Mouse (Mus musculus) MEL (cell line): Measurements from ENCODE around the gene Tatdn2. TPM values are rescaled to one million over a fixed set of nuclear protein-coding genes. Genes with fewer than 3 reads are reported as not detected.

Experiments used
- DNase-seq: peaks from one replicate; pipeline ENCODE4 v3.0.0; 2011; ENCODE audit warnings: low read depth, low spot score
- H3K27ac ChIP-seq: 2 replicates; pipeline ENCODE4 v1.5.1; 2012; ENCODE audit warnings: low read depth, mild to moderate bottlenecking, control low read depth, low read length, moderate library complexity; ENCODE audit not compliant: control insufficient read depth
- H3K27me3 ChIP-seq, 2 experiments: fragments of 150-350 bp in 1 of 2; sonication (generic) in 1 of 2; 2 replicates each; pipeline ENCODE4 v1.6.1; 2012; ENCODE audit warnings: low read length in 2 of 2, mild to moderate bottlenecking in 2 of 2, improper control_type of control experiment in 1 of 2, moderate library complexity in 1 of 2; ENCODE audit not compliant: insufficient read depth in 2 of 2, control insufficient read depth in 1 of 2
- H3K36me3 ChIP-seq, 2 experiments: 2 replicates each; pipeline ENCODE4 v1.6.1; 2012 to 2014; ENCODE audit warnings: low read length in 2 of 2, improper control_type of control experiment in 1 of 2, inconsistent platforms in 1 of 2, mild to moderate bottlenecking in 1 of 2; ENCODE audit not compliant: insufficient read depth in 2 of 2, control insufficient read depth in 1 of 2
- H3K4me1 ChIP-seq, 2 experiments: fragments of 150-350 bp in 1 of 2; sonication (generic) in 1 of 2; 2 replicates each; pipeline ENCODE4 v1.6.1; 2012; ENCODE audit warnings: low read length in 2 of 2, improper control_type of control experiment in 1 of 2, mild to moderate bottlenecking in 1 of 2; ENCODE audit not compliant: insufficient read depth in 2 of 2, control insufficient read depth in 1 of 2
- H3K4me3 ChIP-seq, 2 experiments: fragments of 150-350 bp in 1 of 2; sonication (generic) in 1 of 2; 2 replicates each; pipeline ENCODE4 v1.5.1; 2012; ENCODE audit warnings: low read depth in 2 of 2, low read length in 2 of 2, mild to moderate bottlenecking in 2 of 2, moderate library complexity in 2 of 2, control low read depth in 1 of 2, improper control_type of control experiment in 1 of 2; ENCODE audit not compliant: control insufficient read depth in 1 of 2, insufficient read depth in 1 of 2
- H3K79me2 ChIP-seq: 2 replicates; pipeline ENCODE4 v1.6.1; 2012; ENCODE audit warnings: mild to moderate bottlenecking, low read length, moderate library complexity; ENCODE audit not compliant: control insufficient read depth, poor library complexity, insufficient read depth
- H3K9ac ChIP-seq: 2 replicates; pipeline ENCODE4 v1.6.1; 2012; ENCODE audit warnings: low read depth, mild to moderate bottlenecking, control low read depth, low read length, moderate library complexity; ENCODE audit not compliant: control insufficient read depth, poor library complexity, severe bottlenecking
- H3K9me3 ChIP-seq: fragments of 150-350 bp; sonication (generic); replicated peaks from 2 replicates; pipeline ENCODE4 v1.6.1; 2012; ENCODE audit warnings: mild to moderate bottlenecking, low read length, improper control_type of control experiment, moderate library complexity; ENCODE audit not compliant: insufficient read depth
- BHLHE40 ChIP-seq: IDR thresholded peaks from 2 replicates; pipeline ENCODE4 v1.6.1; 2012; ENCODE audit warnings: low read depth, mild to moderate bottlenecking, inconsistent platforms, low read length, improper control_type of control experiment, borderline replicate concordance
- CHD2 ChIP-seq: IDR thresholded peaks from 2 replicates; pipeline ENCODE4 v1.6.1; 2011; ENCODE audit warnings: low read length, improper control_type of control experiment
- CTCF ChIP-seq, 3 experiments: IDR thresholded peaks in 2 of 3; conservative IDR thresholded peaks in 1 of 3; 2 replicates each; pipeline ENCODE4 v1.5.1; 2011 to 2012; ENCODE audit warnings: low read length in 3 of 3, low read depth in 2 of 3, mild to moderate bottlenecking in 2 of 3, improper control_type of control experiment in 1 of 3, inconsistent platforms in 1 of 3, mixed read lengths in 1 of 3, moderate library complexity in 1 of 3; ENCODE audit not compliant: control insufficient read depth in 1 of 3, insufficient read depth in 1 of 3, poor library complexity in 1 of 3, severe bottlenecking in 1 of 3
- EP300 ChIP-seq, 2 experiments: IDR thresholded peaks; 2 replicates each; pipeline ENCODE4 v1.6.1; 2011; ENCODE audit warnings: improper control_type of control experiment in 2 of 2, low read length in 2 of 2, low read depth in 1 of 2, mild to moderate bottlenecking in 1 of 2
- ETS1 ChIP-seq: IDR thresholded peaks from 2 replicates; pipeline ENCODE4 v1.6.1; 2012; ENCODE audit warnings: low read depth, mild to moderate bottlenecking, inconsistent platforms, low read length, improper control_type of control experiment, moderate library complexity
- GATA1 ChIP-seq: IDR thresholded peaks from 2 replicates; pipeline ENCODE4 v1.6.1; 2011; ENCODE audit warnings: low read depth, low read length, improper control_type of control experiment
- JUND ChIP-seq: IDR thresholded peaks from 2 replicates; pipeline ENCODE4 v1.6.1; 2011; ENCODE audit warnings: low read depth, mild to moderate bottlenecking, improper control_type of control experiment, low read length
- KAT2A ChIP-seq: conservative IDR thresholded peaks from 2 replicates; pipeline ENCODE4 v1.6.1; 2012; ENCODE audit warnings: low read depth, low read length, improper control_type of control experiment, inconsistent platforms
- MYB ChIP-seq: IDR thresholded peaks from 2 replicates; pipeline ENCODE4 v1.6.1; 2011; ENCODE audit warnings: mild to moderate bottlenecking, low read depth, low read length, improper control_type of control experiment
- MYC ChIP-seq: IDR thresholded peaks from 2 replicates; pipeline ENCODE4 v1.6.1; 2011; ENCODE audit warnings: low read depth, mild to moderate bottlenecking, low read length, improper control_type of control experiment, moderate library complexity
- NELFE ChIP-seq: IDR thresholded peaks from 2 replicates; pipeline ENCODE4 v1.6.1; 2011; ENCODE audit warnings: low read depth, low read length, improper control_type of control experiment
- POLR2AphosphoS2 ChIP-seq: IDR thresholded peaks from 2 replicates; pipeline ENCODE4 v1.6.1; 2011; ENCODE audit warnings: low read length, improper control_type of control experiment
- RAD21 ChIP-seq: IDR thresholded peaks from 2 replicates; pipeline ENCODE4 v1.6.1; 2011; ENCODE audit warnings: mild to moderate bottlenecking, low read depth, low read length, improper control_type of control experiment
- SMC3 ChIP-seq: IDR thresholded peaks from 2 replicates; pipeline ENCODE4 v1.6.1; 2011; ENCODE audit warnings: low read depth, low read length, improper control_type of control experiment
- TAL1 ChIP-seq: IDR thresholded peaks from 2 replicates; pipeline ENCODE4 v1.6.1; 2012; ENCODE audit warnings: mild to moderate bottlenecking, inconsistent platforms, low read length, moderate library complexity, mixed read lengths
- TBP ChIP-seq: IDR thresholded peaks from 2 replicates; pipeline ENCODE4 v1.8.0; 2011; ENCODE audit warnings: low read depth, low read length, improper control_type of control experiment
- TCF12 ChIP-seq: IDR thresholded peaks from 2 replicates; pipeline ENCODE4 v1.6.1; 2014; ENCODE audit warnings: low read depth, mild to moderate bottlenecking, inconsistent platforms, low read length, improper control_type of control experiment, moderate library complexity
- USF1 ChIP-seq: IDR thresholded peaks from 2 replicates; pipeline ENCODE4 v1.6.1; 2014; ENCODE audit warnings: low read depth, mild to moderate bottlenecking, inconsistent platforms, low read length, improper control_type of control experiment, moderate library complexity
- ZC3H11A ChIP-seq: IDR thresholded peaks from 2 replicates; pipeline ENCODE4 v1.6.1; 2012; ENCODE audit warnings: low read depth, mild to moderate bottlenecking, inconsistent platforms, low read length, improper control_type of control experiment
- ZMIZ1 ChIP-seq: IDR thresholded peaks from 2 replicates; pipeline ENCODE4 v1.6.1; 2012; ENCODE audit warnings: low read depth, mild to moderate bottlenecking, inconsistent platforms, low read length, improper control_type of control experiment, moderate library complexity
- ZNF384 ChIP-seq: IDR thresholded peaks from 2 replicates; pipeline ENCODE4 v1.6.1; 2012; ENCODE audit warnings: low read depth, mild to moderate bottlenecking, inconsistent platforms, low read length, improper control_type of control experiment
- polyA plus RNA-seq, 2 experiments: library from polyadenylated mRNA; stranded (reverse) in 1 of 2; unstranded in 1 of 2; fragments of >175 nt in 1 of 2; fragments of >200 nt in 1 of 2; gene quantifications; 2 replicates each; pipeline versions ENCODE4 v1.2.1 to v1.2.4; 2012; ENCODE audit warnings: low replicate concordance in 2 of 2, low read depth in 1 of 2; ENCODE audit not compliant: insufficient read length in 2 of 2, insufficient read depth in 1 of 2, missing spikeins in 1 of 2
- total RNA-seq: library from RNA; depleted of rRNA; stranded (reverse); fragments of 300-350 nt; gene quantifications from 2 replicates; pipeline ENCODE4 v1.2.3, GENCODE M21; 2012

Gene Tatdn2
- total and polyA plus RNA-seq, 3 experiments = 102 to 136 (median 121) TPM

DNA sequence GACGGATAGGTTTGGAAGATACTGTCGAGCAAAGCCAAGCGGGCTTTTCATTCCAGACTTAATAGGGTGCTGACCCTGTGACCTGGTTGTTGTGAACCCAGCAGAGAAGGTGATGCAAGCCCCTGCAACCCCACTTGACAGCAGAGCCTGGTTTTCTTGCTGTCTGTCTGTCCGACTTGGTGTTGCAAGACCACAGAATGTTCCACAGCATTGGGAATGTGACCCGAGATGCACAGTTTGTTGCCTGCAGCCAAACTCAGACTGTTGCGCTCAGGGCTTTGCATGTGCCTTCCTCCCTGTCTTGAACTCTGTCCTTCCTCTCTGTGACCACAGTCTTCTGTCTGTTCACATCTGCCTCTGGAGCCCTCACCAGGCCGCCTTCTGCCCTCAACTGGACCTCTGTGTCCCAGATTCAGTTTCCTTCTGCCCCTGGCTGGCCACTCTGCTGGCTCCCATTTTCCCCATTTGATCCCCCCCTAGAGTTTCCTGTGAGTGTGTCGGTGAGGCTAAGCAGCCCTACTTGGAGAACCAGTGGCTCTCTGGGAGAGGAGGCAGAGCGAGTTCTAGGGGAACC is 16.8 kb upstream of the Tatdn2 start:
- TF ChIP-seq TAL1 = no peak
- TF ChIP-seq MYC = no peak
- TF ChIP-seq ETS1 = no peak
- TF ChIP-seq ZNF384 = no peak
- TF ChIP-seq TCF12 = no peak
- TF ChIP-seq POLR2AphosphoS2 = no peak
- TF ChIP-seq GATA1 = no peak
- no peak for TF ChIP-seq NELFE
- TF ChIP-seq EP300 (IDR thresholded peaks at IDR 0.05; ENCODE audit: low read depth in 1 of 2, low read length in 2 of 2) = no peak
- TF ChIP-seq CHD2 = no peak
- no peak for TF ChIP-seq KAT2A
- no peak for TF ChIP-seq MYB
- TF ChIP-seq BHLHE40 = no peak
- no peak for TF ChIP-seq ZMIZ1
- Histone ChIP-seq H3K9me3 (no peaks in the 10 kb centered on the region), H3K9ac (peak overlapping the region; percentile 8; the same call in 1 of the 2 replicates), H3K27me3 (no peaks in the 10 kb centered on the region), H3K36me3 (peaks cover 0 to 5% of the 10 kb centered on the region in 2 experiments; a peak in 2 of 4 replicates), H3K27ac (no peak overlapping the region), H3K79me2 (no peaks in the 10 kb centered on the region), H3K4me3 (no peak overlapping the region), H3K4me1 (peaks cover 8 to 14% of the 10 kb centered on the region in 2 experiments; a peak in 3 of 4 replicates)
- no peak for DNase-seq

- peak; percentile 84 for DNase-seq
- Histone ChIP-seq H3K79me2 (no peaks in the 10 kb centered on the region), H3K9ac (no peak overlapping the region), H3K4me1 (peaks cover 8 to 9% of the 10 kb centered on the region in 2 experiments; a peak in 3 of 4 replicates), H3K27me3 (no peaks in the 10 kb centered on the region), H3K36me3 (peaks cover 0 to 5% of the 10 kb centered on the region in 2 experiments; a peak in 2 of 4 replicates), H3K9me3 (no peaks in the 10 kb centered on the region), H3K27ac (no peak overlapping the region), H3K4me3 (no peak overlapping the region)
- peak; percentile 84 for TF ChIP-seq SMC3
- 0 out of 2 replicates have a peak, but pooled peaks have one; percentile 27 for TF ChIP-seq TBP
- peak; percentile 46; the same call in 1 of the 2 replicates for TF ChIP-seq USF1
- peak; percentile 39; the same call in 1 of the 2 replicates for TF ChIP-seq ZC3H11A
- TF ChIP-seq JUND = no peak
- TF ChIP-seq RAD21 = peak; percentile 58
- peak; percentile 88 to 98 (median 92) for TF ChIP-seq CTCF (IDR thresholded peaks at IDR 0.05 in 2 of 3, conservative IDR thresholded peaks at IDR 0.05 in 1 of 3; ENCODE audit: control insufficient read depth in 1 of 3, insufficient read depth in 1 of 3, low read depth in 2 of 3, low read length in 3 of 3, poor library complexity in 1 of 3, severe bottlenecking in 1 of 3)
- no peak for TF ChIP-seq POLR2AphosphoS2
These were observed 15.6 kb upstream of the Tatdn2 start for GRCm38 (mm10) chr6:113681271-113681670.
